Mouse (Mus musculus): ENCODE data around the gene Ccdc175. TPM values are rescaled to one million over a fixed set of nuclear protein-coding genes. Genes with fewer than 3 reads are reported as not detected.

The Ccdc175 gene
- total and polyA plus RNA-seq, 3 experiments, result not detected

- TF ChIP-seq GATA2 (IDR thresholded peaks at IDR 0.05; ENCODE audit: borderline replicate concordance, low read depth, low read length) (no peak), GATA1 (IDR thresholded peaks at IDR 0.05; ENCODE audit: borderline replicate concordance, low read length) (no peak), POLR2AphosphoS5 (IDR thresholded peaks at IDR 0.05; ENCODE audit: insufficient replicate concordance, low read depth, low read length) (no peak), CTCF (IDR thresholded peaks at IDR 0.05; ENCODE audit: low read depth, low read length) (no peak), TAL1 (conservative IDR thresholded peaks at IDR 0.05; ENCODE audit: low read depth, low read length) (no peak)
- no peaks in the 10 kb centered on the region for H3K9me3 ChIP-seq (replicated peaks)
- H3K4me3 ChIP-seq (ENCODE audit: low read depth, low read length), result no peak overlapping the region
- H3K4me1 ChIP-seq (ENCODE audit: insufficient read depth, low read depth, low read length), result no peaks in the 10 kb centered on the region
- no peak for ATAC-seq (ENCODE audit: extremely low read depth, insufficient number of reproducible peaks, low FRiP score, poor library complexity, severe bottlenecking)
- no peak for DNase-seq (ENCODE audit: low spot score)
- peaks cover 2% of the 10 kb centered on the region; the same call in 1 of the 2 replicates for H3K27me3 ChIP-seq (ENCODE audit: insufficient read depth, low read length)
- no peaks in the 10 kb centered on the region for H3K36me3 ChIP-seq (replicated peaks)
Measured at GRCm38 (mm10) chr12:72179561-72179960, 5.3 kb downstream of the Ccdc175 start.

DNA sequence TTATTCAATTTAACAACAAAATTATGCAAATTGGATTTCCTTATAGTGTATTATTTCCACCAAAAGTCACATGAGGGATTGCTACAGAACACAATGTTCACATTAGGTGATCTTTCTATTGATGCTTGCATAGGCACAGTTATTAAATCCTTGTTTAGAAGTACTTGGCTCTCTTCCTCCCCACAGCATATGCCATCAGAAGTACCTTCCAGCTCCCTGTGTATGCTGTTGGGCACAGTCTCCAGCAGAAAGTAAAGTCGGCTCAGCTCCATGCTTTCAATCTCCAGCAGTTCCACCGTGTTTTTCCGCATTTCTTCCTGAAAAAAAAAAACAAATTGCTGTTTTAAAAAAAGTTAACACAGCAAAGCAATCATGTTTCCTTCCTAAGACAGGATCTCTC, 6.5 kb downstream of the Ccdc175 start:
- Histone ChIP-seq H3K4me1 (ENCODE audit: insufficient read depth, low read depth, low read length) (no peaks in the 10 kb centered on the region), H3K4me3 (ENCODE audit: low read depth, low read length) (no peak overlapping the region), H3K27me3 (ENCODE audit: insufficient read depth, low read length) (no peaks in the 10 kb centered on the region; the same call in 1 of the 2 replicates), H3K9me3 (replicated peaks) (no peaks in the 10 kb centered on the region), H3K36me3 (replicated peaks) (no peaks in the 10 kb centered on the region)
- ATAC-seq (ENCODE audit: extremely low read depth, insufficient number of reproducible peaks, low FRiP score, poor library complexity, severe bottlenecking) (no peak), DNase-seq (ENCODE audit: low spot score) (no peak)
- no peak for TF ChIP-seq TAL1 (conservative IDR thresholded peaks at IDR 0.05; ENCODE audit: low read depth, low read length)
- no peak for TF ChIP-seq POLR2AphosphoS5 (IDR thresholded peaks at IDR 0.05; ENCODE audit: insufficient replicate concordance, low read depth, low read length)
- TF ChIP-seq CTCF (IDR thresholded peaks at IDR 0.05; ENCODE audit: low read depth, low read length), result no peak
- TF ChIP-seq GATA1 (IDR thresholded peaks at IDR 0.05; ENCODE audit: borderline replicate concordance, low read length), result no peak
- no peak for TF ChIP-seq GATA2 (IDR thresholded peaks at IDR 0.05; ENCODE audit: borderline replicate concordance, low read depth, low read length)

DNA sequence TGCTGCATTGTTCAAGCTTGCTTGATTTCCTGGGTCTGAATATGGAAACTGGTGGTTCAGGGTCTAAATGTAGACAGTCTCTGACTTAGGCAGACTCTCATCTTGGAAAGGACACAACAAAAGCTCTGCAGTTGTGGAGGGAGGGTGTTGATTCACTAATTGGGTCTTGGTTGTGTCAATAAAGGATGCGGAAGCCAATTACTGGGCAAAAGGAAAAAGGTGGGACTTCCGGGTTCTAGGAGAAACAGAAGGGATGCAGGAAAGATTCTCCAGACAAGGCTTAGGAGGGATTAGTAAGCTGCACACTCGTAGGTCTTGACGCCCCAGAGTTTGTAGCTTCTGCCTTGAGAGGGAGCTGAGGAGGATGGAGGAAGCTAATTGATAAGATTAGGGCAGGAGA, 26.4 kb downstream of the Ccdc175 start:
- Histone ChIP-seq H3K4me1 (ENCODE audit: insufficient read depth, low read depth, low read length) (no peaks in the 10 kb centered on the region), H3K4me3 (ENCODE audit: low read depth, low read length) (no peak overlapping the region), H3K36me3 (replicated peaks) (no peaks in the 10 kb centered on the region), H3K27me3 (ENCODE audit: insufficient read depth, low read length) (0 out of 2 replicates have a peak, but pooled peaks cover 2% of the 10 kb centered on the region), H3K9me3 (replicated peaks) (no peaks in the 10 kb centered on the region)
- DNase-seq (ENCODE audit: low spot score) (no peak), ATAC-seq (ENCODE audit: extremely low read depth, insufficient number of reproducible peaks, low FRiP score, poor library complexity, severe bottlenecking) (no peak)
- TF ChIP-seq GATA2 (IDR thresholded peaks at IDR 0.05; ENCODE audit: borderline replicate concordance, low read depth, low read length), result no peak
- TF ChIP-seq GATA1 (IDR thresholded peaks at IDR 0.05; ENCODE audit: borderline replicate concordance, low read length), result no peak
- no peak for TF ChIP-seq CTCF (IDR thresholded peaks at IDR 0.05; ENCODE audit: low read depth, low read length)

- Histone ChIP-seq H3K4me3 (ENCODE audit: low read depth, low read length) (no peak overlapping the region), H3K27me3 (ENCODE audit: insufficient read depth, low read length) (peaks cover 2% of the 10 kb centered on the region; the same call in 1 of the 2 replicates), H3K4me1 (ENCODE audit: insufficient read depth, low read depth, low read length) (no peaks in the 10 kb centered on the region), H3K36me3 (replicated peaks) (no peaks in the 10 kb centered on the region), H3K9me3 (replicated peaks) (no peaks in the 10 kb centered on the region)
- ATAC-seq (ENCODE audit: extremely low read depth, insufficient number of reproducible peaks, low FRiP score, poor library complexity, severe bottlenecking) (no peak), DNase-seq (ENCODE audit: low spot score) (no peak)
- no peak for TF ChIP-seq GATA1 (IDR thresholded peaks at IDR 0.05; ENCODE audit: borderline replicate concordance, low read length)
- TF ChIP-seq GATA2 (IDR thresholded peaks at IDR 0.05; ENCODE audit: borderline replicate concordance, low read depth, low read length), result no peak
- no peak for TF ChIP-seq TAL1 (conservative IDR thresholded peaks at IDR 0.05; ENCODE audit: low read depth, low read length)
- TF ChIP-seq CTCF (IDR thresholded peaks at IDR 0.05; ENCODE audit: low read depth, low read length), result no peak
- no peak for TF ChIP-seq POLR2AphosphoS5 (IDR thresholded peaks at IDR 0.05; ENCODE audit: insufficient replicate concordance, low read depth, low read length)
Measured at GRCm38 (mm10) chr12:72150786-72151185, 34.0 kb downstream of the Ccdc175 start.

GRCm38 (mm10) chr12:72129203-72129602, 55.6 kb downstream of the Ccdc175 start:
- Histone ChIP-seq H3K27me3 (ENCODE audit: insufficient read depth, low read length) (0 out of 2 replicates have a peak, but pooled peaks cover 2% of the 10 kb centered on the region), H3K9me3 (replicated peaks) (no peaks in the 10 kb centered on the region), H3K4me3 (ENCODE audit: low read depth, low read length) (no peak overlapping the region), H3K36me3 (replicated peaks) (no peaks in the 10 kb centered on the region), H3K4me1 (ENCODE audit: insufficient read depth, low read depth, low read length) (no peaks in the 10 kb centered on the region)
- DNase-seq (ENCODE audit: low spot score) (no peak), ATAC-seq (ENCODE audit: extremely low read depth, insufficient number of reproducible peaks, low FRiP score, poor library complexity, severe bottlenecking) (no peak)
- TF ChIP-seq GATA1 (IDR thresholded peaks at IDR 0.05; ENCODE audit: borderline replicate concordance, low read length) (no peak), TAL1 (conservative IDR thresholded peaks at IDR 0.05; ENCODE audit: low read depth, low read length) (no peak), CTCF (IDR thresholded peaks at IDR 0.05; ENCODE audit: low read depth, low read length) (no peak), POLR2AphosphoS5 (IDR thresholded peaks at IDR 0.05; ENCODE audit: insufficient replicate concordance, low read depth, low read length) (no peak), GATA2 (IDR thresholded peaks at IDR 0.05; ENCODE audit: borderline replicate concordance, low read depth, low read length) (no peak)

DNA sequence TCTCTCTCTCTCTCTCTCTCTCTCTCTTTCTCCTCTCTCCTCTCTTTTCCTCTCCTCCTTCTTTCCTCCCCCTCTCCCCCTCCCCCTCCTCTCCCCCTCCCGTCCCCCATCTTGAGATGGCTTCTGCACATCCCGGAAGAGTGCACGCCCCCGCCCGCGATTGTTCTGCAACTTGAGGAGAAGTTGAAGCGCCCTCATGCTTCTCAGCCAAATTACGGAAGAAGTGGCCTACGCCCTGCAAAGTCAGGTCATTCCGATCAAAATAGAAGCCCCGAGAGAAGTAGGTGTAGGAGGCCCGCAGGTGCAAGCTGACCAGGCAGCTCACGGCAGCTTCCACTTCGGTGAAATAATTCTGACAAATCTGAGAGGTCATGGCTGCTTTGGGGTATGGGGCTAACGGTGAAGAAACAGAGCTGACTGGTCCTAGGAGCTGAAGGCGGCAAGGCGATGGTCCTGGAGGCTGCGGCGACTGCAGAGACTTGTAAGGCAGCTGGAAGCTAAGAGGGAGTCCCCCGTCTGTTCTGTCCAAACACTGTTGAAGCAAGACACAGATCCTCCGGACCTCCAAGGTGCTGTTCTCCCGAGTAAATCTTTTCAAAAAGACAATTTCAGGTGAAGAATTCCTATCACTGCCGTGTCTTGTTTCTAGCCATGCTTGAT, 69.0 kb downstream of the Ccdc175 start:
- no peak for ATAC-seq (ENCODE audit: extremely low read depth, insufficient number of reproducible peaks, low FRiP score, poor library complexity, severe bottlenecking)
- TF ChIP-seq POLR2AphosphoS5 (IDR thresholded peaks at IDR 0.05; ENCODE audit: insufficient replicate concordance, low read depth, low read length) (no peak), GATA1 (IDR thresholded peaks at IDR 0.05; ENCODE audit: borderline replicate concordance, low read length) (no peak), CTCF (IDR thresholded peaks at IDR 0.05; ENCODE audit: low read depth, low read length) (no peak), GATA2 (IDR thresholded peaks at IDR 0.05; ENCODE audit: borderline replicate concordance, low read depth, low read length) (no peak), TAL1 (conservative IDR thresholded peaks at IDR 0.05; ENCODE audit: low read depth, low read length) (no peak)
- Histone ChIP-seq H3K4me1 (ENCODE audit: insufficient read depth, low read depth, low read length) (no peaks in the 10 kb centered on the region), H3K9me3 (replicated peaks) (no peaks in the 10 kb centered on the region), H3K27me3 (ENCODE audit: insufficient read depth, low read length) (no peaks in the 10 kb centered on the region; the same call in 1 of the 2 replicates), H3K4me3 (ENCODE audit: low read depth, low read length) (no peak overlapping the region), H3K36me3 (replicated peaks) (no peaks in the 10 kb centered on the region)
- DNase-seq (ENCODE audit: low spot score), result no peak

Measured in G1E (cell line).